Mouse (Mus musculus): Measurements from ENCODE around the gene Tmed3.
A peak's percentile ranks its signal among the peaks of the same experiment; 100 is the strongest.

Tmed3 gene

DNA sequence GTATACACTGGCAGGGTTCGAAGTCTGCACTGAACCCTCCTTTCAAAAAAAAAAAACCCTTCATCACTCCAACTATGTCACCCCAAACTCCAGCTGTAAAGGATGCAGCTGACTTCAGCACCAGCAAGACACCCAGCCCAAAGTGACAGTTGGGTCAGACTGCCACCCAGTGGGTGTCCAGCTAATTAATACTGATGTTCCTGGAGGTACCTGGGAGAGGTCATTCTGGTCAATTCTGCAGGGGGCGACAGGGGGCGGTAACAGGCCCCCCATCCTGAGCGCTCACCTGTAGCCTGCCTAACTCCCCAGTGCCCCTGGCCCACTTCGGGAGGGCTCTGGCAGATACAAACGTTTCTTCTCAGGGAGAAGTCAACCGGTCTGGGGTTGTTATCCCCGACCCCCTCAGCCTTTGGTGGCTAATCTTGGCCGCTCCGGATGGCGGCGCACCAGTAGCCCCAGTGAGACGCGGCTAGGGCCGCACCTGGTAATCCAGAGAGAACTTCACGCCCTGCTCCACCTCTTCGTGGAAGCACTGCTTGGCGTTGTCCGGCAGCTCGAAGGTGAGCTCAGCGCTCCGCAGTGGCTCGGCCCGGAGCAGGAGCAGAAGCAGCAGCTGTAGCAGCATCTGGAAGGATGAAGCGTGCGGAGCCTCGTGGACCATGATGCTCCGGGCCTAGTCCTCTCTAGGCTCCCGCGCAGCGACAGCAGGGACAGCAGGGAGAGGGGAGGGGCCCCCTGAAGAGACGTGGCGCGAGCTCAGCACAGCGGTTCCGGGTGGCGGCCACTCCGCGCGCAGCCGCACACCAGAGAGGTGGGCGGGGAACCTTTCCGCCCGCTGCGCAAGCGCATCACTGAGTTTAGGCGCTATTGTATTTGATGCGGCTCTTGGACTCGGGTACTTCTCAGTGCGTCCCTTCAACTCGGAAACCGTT lies at the start of gene Tmed3:
Tmed3 (minus strand) TSS at position 804 of the 932 bp plus-strand sequence.
- DNase-seq: peak; percentile 88 to 89

GRCm38 (mm10) chr9:89740041-89740440 lies 35.2 kb upstream of the Tmed3 start:
- DNase-seq: no peak

DNA sequence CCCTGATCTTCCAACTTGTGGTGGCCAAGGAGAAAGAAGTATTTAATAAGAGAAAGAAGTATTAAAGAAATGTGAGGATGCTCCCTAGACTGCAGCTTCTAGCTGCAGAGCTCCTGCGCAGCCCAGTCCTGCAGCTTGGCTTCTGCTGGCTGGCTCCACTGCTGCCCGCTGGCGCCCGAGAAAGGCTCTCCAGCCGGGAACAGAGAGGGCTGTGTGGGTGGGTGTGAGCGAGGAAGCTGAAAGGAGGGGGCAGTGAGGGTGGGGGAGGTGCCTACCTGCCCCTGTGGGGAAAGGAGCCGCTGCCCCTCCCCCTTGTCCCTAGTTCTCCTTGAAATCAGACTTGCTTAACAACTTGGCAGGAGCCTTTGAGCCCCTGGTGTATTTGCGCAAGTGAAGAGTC lies 33.4 kb upstream of the Tmed3 start, which contains the start of gene Ankrd34c:
Ankrd34c (minus strand) TSS at position 181 of the 400 bp plus-strand sequence.
- no peak for DNase-seq

GRCm38 (mm10) chr9:89737888-89738287 lies 33.0 kb upstream of the Tmed3 start:
- DNase-seq: no peak

GRCm38 (mm10) chr9:89736932-89737705 lies 32.3 kb upstream of the Tmed3 start:
- DNase-seq: no peak

GRCm38 (mm10) chr9:89706906-89707305 lies 2.0 kb upstream of the Tmed3 start:
- DNase-seq: peak in 1 of 2 experiments; percentile 13

GRCm38 (mm10) chr9:89705197-89705533 lies 297 bp upstream of the Tmed3 start:
- DNase-seq: no peak

DNA sequence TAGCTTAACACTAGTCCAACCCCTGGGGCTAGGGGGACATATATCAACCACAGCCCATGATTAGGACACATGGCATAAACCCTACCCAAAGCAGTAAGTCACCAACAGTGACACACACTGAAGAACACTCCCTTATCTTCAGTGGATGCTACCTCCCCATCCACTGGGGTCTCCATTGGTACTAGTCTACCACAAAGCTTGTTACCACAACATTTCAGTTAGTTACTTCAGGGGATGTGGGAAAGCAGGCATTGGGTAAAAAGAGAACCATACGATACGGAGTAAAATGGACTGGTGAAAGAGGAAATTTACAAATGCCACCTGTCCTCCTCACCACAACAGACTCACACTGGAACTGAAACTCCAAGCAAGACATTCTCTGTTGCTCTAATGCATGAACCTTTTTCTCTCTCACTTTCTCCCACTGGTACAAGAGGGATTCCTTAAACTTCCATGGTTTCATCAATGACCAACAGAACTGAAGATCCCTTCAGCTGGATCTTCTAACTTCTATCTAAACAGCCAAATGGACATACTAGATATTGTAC lies 3.9 kb downstream of the Tmed3 start:
- DNase-seq: no peak

DNA sequence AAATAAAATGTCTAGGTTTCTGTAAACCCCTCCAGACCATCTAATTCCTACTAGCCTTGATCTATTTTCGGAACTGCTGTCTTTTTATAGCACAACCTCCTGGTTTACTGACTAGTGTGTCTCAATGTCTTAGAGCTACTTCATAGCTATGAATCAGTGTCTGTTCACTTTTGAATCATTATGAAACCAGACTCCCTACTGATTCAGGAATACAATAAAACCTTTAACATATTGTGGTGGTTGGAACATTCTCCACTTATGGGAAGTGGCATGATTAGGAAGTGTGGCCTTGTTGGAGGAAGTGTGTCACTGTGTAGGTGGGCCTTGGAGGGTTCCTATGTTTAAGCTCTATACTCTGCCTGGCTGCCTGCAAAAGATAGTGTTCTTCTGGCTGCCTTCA lies 9.7 kb downstream of the Tmed3 start:
- no peak for DNase-seq

DNA sequence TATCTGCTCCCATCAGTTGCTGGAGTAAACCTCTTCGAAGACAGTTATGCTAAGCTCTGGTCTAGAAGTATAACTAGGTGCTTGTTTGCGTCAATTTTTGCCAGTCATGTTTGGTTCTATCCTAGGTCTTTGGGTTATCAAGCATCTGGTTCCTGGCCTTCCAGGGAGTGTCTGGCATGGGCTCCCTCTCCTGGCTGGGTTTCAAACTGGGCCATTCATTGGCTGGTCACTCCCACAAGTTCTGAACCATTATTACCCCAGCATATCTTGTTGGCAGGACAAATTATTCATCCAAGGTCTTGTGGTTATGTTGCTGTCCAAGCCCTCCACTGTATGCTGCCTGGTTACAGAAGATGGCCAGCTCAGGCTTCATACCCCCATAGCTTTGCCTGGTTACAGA lies 11.2 kb downstream of the Tmed3 start:
- DNase-seq: no peak

DNA sequence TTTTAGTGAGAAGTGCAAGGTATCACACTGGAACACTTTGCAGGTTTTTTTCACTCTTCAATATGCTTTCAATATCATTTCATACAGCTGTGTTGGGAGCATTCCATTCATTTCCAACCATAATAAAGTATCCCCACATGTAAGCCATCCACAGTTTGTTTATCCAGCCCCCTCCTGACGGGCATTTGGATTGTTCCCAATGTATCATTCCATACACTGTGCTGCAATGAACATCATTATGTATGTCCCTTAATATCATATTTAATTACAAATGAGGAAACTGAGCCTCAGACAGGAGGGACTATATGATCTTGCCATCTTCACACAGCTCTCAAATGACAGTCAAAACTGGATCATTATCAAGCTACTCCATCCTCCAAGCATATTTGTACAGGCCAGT lies 15.7 kb downstream of the Tmed3 start:
- DNase-seq: no peak

- DNase-seq: peak in 1 of 2 experiments; percentile 4
Observed at GRCm38 (mm10) chr9:89687503-89688226, 17.2 kb downstream of the Tmed3 start.

DNA sequence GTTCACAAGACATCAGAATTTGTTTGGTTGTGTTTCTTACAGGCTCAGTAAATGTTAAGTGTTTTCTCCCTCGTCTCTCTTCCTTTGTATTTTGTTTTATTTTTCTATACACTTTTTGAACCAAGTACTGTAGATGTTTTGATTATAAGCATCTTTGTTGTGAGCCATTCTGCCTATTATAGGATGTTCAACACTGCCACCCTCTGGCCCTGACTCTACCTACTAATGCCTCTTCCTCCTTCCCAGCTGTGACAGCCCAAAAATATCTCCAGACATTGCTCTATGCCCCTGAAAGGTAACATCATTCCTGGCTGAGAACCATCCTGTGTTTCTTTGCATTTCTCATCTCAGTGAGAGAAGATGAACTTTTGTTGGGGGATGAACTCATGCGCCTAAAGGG lies 18.6 kb downstream of the Tmed3 start:
- DNase-seq: no peak

DNA sequence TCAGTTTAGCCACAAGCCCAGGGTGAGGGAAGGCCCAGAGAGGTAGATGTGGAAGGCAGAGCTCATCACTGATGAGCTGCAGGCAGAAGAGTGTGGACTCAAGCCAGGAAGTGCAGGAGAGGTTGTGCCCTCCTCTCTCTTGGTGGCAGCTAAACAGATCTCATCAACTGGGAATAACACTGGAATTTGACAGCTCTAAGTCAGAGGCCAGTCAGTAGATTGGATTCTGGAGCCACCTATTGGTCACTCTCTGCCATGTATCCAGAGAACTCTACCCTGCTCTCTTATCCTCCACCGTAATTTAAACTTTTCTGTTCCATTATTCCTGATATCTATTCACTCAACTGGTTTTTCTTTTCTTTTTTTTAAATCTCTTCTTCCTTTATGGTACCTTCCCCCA lies 25.9 kb downstream of the Tmed3 start:
- peak in 1 of 2 experiments; percentile 3 for DNase-seq

- peak; percentile 28 to 80 for DNase-seq
Observed at GRCm38 (mm10) chr9:89674014-89674618, 30.8 kb downstream of the Tmed3 start.

GRCm38 (mm10) chr9:89673402-89673801 lies 31.5 kb downstream of the Tmed3 start:
- no peak for DNase-seq

DNA sequence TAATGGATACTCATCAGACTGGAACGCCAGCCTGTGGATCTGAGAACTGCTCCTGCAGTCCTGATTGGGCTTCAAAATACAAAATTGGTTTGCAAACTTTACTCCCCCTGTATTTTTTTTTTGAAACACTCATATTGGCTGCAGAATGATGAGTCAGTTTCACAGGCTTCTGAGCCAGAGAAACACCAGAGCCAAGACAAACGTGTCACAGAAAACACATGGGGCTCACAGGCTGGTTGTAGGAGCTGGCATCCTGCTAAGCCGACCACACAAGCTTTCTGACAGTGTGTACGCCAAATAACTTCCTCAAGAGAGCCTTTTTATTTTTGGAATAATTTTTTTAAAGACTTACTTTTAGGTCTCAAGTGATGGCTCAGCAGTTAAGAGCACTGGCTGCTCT lies 35.0 kb downstream of the Tmed3 start:
- no peak for DNase-seq

GRCm38 (mm10) chr9:89667306-89667942 lies 37.4 kb downstream of the Tmed3 start:
- DNase-seq: no peak

- DNase-seq: no peak
Observed at GRCm38 (mm10) chr9:89650913-89651312, 54.0 kb downstream of the Tmed3 start.

Data from kidney, adult 8-10 months (tissue).